Mouse (Mus musculus) cerebellum, adult (tissue): ENCODE data around the gene Tlr9.

ENCODE experiments used
- ATAC-seq: cut with Nextera tagmentation; 2 replicates; pipeline ENCODE4 v1.9.2; 2017; ENCODE audit warnings: mild to moderate bottlenecking, moderate library complexity, mixed read lengths; ENCODE audit not compliant: insufficient number of reproducible peaks, low FRiP score, low TSS enrichment

Tlr9 gene

GRCm38 (mm10) chr9:106230051-106230733 is 7.8 kb downstream of the Tlr9 start:
- ATAC-seq: no peak

GRCm38 (mm10) chr9:106230734-106231106 is 8.3 kb downstream of the Tlr9 start:
- no peak for ATAC-seq

- ATAC-seq: no peak
Observed at GRCm38 (mm10) chr9:106231220-106231619, 8.8 kb downstream of the Tlr9 start.

- ATAC-seq: no peak
Observed at GRCm38 (mm10) chr9:106231816-106232215, 9.4 kb downstream of the Tlr9 start.

- ATAC-seq: no peak
Observed at GRCm38 (mm10) chr9:106232956-106233355, 10.6 kb downstream of the Tlr9 start.

DNA sequence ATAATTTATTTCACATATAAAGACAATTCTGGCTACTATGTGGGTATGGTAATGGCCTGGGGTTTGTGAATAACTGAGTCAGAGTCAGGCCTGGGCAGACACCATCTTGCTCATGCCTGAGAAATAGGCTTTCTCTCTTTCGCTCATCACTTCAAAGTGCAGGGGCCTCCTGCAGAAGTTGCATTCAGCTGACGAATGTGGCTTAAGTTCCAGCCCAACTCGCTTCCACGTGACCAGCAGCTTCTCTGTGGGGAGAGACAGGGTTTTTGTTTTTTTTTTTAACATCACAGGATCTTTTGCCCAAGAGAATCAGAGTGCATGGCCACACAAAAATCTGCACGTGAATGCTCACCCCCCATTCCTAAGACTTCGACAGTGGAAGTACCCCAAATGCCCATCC is 11.6 kb downstream of the Tlr9 start:
- no peak for ATAC-seq

- no peak for ATAC-seq
Observed at GRCm38 (mm10) chr9:106235194-106235830, 12.9 kb downstream of the Tlr9 start.

- ATAC-seq: no peak
Observed at GRCm38 (mm10) chr9:106236156-106236817, 13.9 kb downstream of the Tlr9 start.

GRCm38 (mm10) chr9:106236818-106237211 is 14.4 kb downstream of the Tlr9 start:
- ATAC-seq: no peak

DNA sequence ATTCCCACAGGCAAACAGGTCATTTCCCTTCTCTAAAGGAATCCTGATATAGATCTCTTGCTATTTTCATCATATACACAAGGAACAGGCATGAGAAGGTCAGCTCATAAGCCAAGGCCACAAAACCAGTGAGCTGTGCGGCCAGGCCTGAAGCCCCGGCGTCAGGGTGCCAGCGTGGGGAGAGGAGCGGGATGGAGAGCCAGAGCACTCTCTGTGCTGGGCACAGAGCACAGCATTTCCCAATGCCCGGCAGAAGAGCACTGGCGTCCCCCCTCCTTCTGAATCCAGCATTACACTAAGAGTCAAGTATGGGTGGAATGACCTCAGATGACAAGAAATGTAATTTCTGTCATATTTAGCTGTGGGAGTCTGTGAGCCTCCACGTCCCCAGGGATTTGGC is 15.0 kb downstream of the Tlr9 start:
- ATAC-seq: no peak

- no peak for ATAC-seq
Observed at GRCm38 (mm10) chr9:106237878-106238277, 15.5 kb downstream of the Tlr9 start.

DNA sequence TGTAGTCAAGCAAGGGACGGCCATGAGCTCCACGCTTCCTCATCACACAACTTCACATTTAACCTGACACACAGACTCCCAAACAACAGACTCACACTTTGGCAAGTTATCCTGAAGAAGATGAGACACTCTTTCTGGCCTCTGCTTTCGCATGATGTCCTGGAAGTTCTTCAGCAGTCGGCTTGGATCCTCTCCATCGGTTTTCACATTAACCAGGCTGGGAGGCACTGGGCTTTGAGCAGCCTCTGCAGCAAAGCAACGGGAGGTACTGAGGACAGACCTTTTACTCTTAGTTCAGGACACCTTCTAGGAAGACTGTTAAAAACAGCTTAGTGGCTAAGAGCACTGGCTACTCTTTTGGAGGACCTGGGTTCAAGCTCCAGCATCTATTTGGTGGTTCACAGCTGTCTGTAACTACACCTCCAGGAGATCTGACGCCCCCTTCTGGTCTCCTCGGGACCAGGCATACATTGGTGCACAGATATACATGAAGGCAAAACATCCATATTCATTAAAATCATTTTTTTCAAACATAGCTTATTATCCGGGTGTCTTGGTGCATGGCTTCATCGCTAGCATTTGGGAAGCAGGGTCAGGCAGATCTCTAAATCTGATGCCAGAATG is 19.3 kb downstream of the Tlr9 start:
- no peak for ATAC-seq

DNA sequence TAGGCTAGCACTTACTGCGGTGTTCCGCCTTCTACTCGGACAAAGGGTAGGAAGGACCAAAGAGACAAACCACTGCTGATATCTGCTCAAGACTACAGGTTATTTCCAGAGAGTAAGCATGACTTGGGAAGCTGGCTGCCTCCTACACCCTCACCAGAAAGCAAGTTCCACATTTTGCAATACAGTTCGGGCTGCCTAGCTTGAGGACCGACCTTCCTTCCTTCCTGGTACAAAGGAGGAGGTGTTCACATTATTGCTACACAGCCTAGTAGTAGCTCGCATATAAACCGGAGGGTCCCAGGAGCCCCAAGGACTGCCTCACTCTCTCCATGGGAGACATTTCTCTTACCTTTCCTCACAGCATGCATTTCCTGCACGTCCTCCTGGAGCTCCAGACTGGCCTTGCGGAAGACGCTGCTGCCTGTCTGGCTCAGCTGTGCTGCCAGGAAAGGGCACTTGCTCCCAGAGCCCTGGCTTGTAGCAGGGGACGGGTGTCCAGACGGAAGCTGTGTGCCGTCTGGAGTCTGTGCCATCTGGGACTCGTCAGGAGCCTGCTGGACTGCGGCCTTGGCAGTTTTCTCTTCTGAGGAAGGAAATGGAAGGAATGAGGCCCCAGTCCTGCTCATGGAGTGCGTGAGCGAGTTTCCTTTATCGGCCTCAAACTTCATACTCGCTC is 20.6 kb downstream of the Tlr9 start:
- peak; percentile 76 for ATAC-seq

DNA sequence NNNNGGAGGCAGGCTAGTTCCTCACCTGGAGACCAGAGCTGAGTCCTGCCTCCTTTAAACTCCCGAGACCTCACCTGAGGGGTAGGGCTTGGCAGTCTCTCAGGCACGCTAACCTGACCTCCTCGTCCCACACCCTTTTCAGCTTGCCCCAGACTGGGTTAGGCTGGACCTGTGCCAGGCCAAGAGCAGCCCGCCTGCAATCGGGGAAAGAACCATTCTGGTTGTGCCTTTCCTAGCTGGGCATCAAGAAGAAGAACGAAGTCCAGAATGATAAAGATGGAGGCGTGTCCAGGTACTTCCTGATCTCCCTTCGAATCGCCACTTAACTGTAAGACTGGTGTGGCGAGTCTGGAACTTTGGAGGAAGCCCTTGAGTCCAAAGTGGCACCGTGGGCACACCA is 27.2 kb downstream of the Tlr9 start:
- no peak for ATAC-seq

DNA sequence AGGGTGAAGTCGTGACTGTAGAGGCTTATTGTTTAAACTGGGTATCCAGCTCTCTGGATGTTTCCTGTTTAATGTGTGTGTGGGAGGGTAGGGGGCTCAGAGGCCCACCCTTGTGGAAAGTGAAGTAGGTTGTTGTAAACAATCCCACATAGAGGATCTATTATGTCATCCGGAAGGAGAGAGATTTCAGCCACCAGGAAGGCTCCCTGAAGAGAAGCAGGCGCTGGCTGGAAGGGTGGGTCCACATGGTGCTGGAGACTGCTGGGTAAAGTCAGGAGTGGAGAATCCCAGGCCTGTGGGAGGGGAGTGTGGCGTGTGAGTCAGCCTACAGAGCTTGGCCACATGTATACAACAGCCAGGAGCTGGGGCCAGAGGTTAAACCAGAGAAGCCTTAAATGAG is 27.8 kb downstream of the Tlr9 start:
- no peak for ATAC-seq

- no peak for ATAC-seq
Observed at GRCm38 (mm10) chr9:106251066-106251465, 28.7 kb downstream of the Tlr9 start.

DNA sequence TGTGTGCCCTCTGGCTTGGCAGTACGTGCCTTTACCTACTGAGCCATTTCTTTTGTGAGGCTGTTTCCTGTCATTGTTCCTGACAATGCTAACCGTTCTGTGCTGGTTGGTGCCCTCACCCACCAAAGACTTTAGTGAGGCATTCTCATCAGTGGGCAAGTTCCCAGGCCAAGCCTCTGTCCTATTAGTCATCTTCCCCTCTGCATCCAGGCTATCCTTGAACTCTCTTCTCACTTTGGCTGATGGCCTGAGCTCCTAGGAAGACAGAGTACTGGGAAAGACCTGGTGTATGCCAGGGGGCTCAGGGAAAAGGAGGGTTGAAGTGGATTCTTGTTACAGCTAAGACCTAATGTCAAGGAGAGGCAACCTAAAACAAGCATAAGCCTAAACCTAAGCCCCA is 31.6 kb downstream of the Tlr9 start:
- ATAC-seq: no peak

DNA sequence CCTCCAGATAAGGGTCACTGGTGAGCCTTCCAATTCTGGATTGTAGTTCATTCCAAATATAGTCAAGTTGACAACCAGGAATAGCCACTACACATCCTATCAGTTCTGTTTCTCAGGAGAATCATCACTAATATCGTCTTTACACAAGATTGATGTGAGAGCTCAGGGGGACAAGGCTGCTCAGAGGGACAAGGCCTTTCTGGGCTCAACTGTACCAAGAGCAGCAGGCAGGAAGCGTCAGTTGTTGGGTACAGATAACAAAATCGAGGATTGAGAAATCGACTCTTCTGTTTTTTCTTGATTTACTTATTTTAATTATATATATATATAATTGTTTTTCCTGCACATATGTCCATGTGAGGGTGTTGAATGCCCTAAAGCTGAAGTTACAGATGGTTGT is 36.0 kb downstream of the Tlr9 start:
- no peak for ATAC-seq

- ATAC-seq: no peak
Observed at GRCm38 (mm10) chr9:106258990-106259389, 36.6 kb downstream of the Tlr9 start.

- no peak for ATAC-seq
Observed at GRCm38 (mm10) chr9:106261058-106261457, 38.7 kb downstream of the Tlr9 start.

DNA sequence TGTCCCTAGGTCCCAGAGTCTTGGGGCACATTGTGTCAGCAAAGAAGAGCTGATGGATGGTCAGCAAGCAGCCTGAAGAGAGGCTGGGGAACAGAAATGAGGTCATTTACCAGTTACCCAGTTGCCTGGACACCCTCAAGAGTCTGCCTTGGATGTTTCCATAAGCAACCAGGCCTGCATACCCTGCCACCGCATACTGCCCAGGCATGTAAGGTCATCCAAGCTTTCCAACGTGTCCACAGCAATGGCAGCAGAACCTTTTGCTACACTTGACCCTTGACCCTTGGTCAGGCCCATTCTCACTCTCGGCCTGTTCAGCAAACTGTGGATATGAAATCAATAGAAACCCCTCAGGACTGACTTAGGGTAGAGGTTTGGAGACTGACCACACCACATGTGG is 39.1 kb downstream of the Tlr9 start:
- ATAC-seq: no peak
